Mouse (Mus musculus) embryonic facial prominence, embryonic 13.5 days (tissue): ENCODE measurements around the gene Slfn4. TPM values are rescaled to one million over a fixed set of nuclear protein-coding genes. Genes with fewer than 3 reads are reported as not detected.
"Not testable (repeated sequence)": the region's sequence is repeated elsewhere in the genome, so short reads cannot be mapped to it uniquely, and the experiment has no call there.

ENCODE experiments used
- ATAC-seq: fragments of 200-750 bp; cut with Nextera tagmentation; 2 replicates; pipeline ENCODE4 v1.8.0; 2017; ENCODE audit warnings: low read depth; ENCODE audit not compliant: insufficient number of reproducible peaks, insufficient read depth, low FRiP score, low TSS enrichment
- H3K27ac ChIP-seq: fragments of 300-500 bp; sonication (generic); 2 replicates; pipeline ENCODE4 v1.5.1; 2015; ENCODE audit warnings: moderate library complexity, mild to moderate bottlenecking, inconsistent platforms
- H3K27me3 ChIP-seq: fragments of 300-500 bp; sonication (generic); 2 replicates; pipeline ENCODE4 v1.6.1; 2015; ENCODE audit warnings: mild to moderate bottlenecking, inconsistent platforms
- H3K36me3 ChIP-seq: fragments of 300-500 bp; sonication (generic); 2 replicates; pipeline ENCODE4 v1.6.1; 2015; ENCODE audit warnings: mild to moderate bottlenecking, inconsistent platforms
- H3K4me1 ChIP-seq: fragments of 300-500 bp; sonication (generic); 2 replicates; pipeline ENCODE4 v1.6.1; 2015; ENCODE audit warnings: inconsistent platforms
- H3K4me2 ChIP-seq: fragments of 300-500 bp; sonication (generic); 2 replicates; pipeline ENCODE4 v1.6.1; 2015; ENCODE audit warnings: moderate library complexity, mild to moderate bottlenecking, inconsistent platforms
- H3K4me3 ChIP-seq: fragments of 300-500 bp; sonication (generic); 2 replicates; pipeline ENCODE4 v1.5.1; 2015; ENCODE audit warnings: mild to moderate bottlenecking, inconsistent platforms
- H3K9ac ChIP-seq: fragments of 300-500 bp; sonication (generic); 2 replicates; pipeline ENCODE4 v1.6.1; 2015; ENCODE audit warnings: mild to moderate bottlenecking, inconsistent platforms
- H3K9me3 ChIP-seq: fragments of 300-500 bp; sonication (generic); 2 replicates; pipeline ENCODE4 v1.6.1; 2016; ENCODE audit warnings: inconsistent platforms
- WGBS: fragments of 180-500 bp; shearing (Covaris S2); methylation state at CpG from one replicate; pipeline ENCODE4 v1.1.7; 2015; ENCODE audit warnings: mixed read lengths; 5-methylcytosine and 5-hydroxymethylcytosine counted together
- polyA plus RNA-seq: library from polyadenylated mRNA; unstranded; fragments of >200 nt; fragmentation: Nextera tagmentation; extraction: Ambion mirVana; gene quantifications from 2 replicates; pipeline ENCODE4 v1.2.1, GENCODE M21; 2015

Slfn4 gene
- polyA plus RNA-seq = 0.15 and 0.22 TPM in 2 replicates

GRCm38 (mm10) chr11:83174948-83175539 lies at the start of gene Slfn4:
Gene Slfn4 (plus strand): TSS chr11:83175186.
- no peaks in the 10 kb centered on the region for H3K27me3 ChIP-seq
- H3K4me1 ChIP-seq = no peaks in the 10 kb centered on the region
- H3K9ac ChIP-seq = no peak within 1 kb of the TSS
- H3K4me2 ChIP-seq = no peak within 1 kb of the TSS
- no peaks in the 10 kb centered on the region for H3K36me3 ChIP-seq
- WGBS = 86% methylated on average over 12 of the region's 12 CpGs
- H3K27ac ChIP-seq = no peak within 1 kb of the TSS
- H3K9me3 ChIP-seq = no peaks in the 10 kb centered on the region
- no peak for ATAC-seq
- no peak within 1 kb of the TSS for H3K4me3 ChIP-seq

DNA sequence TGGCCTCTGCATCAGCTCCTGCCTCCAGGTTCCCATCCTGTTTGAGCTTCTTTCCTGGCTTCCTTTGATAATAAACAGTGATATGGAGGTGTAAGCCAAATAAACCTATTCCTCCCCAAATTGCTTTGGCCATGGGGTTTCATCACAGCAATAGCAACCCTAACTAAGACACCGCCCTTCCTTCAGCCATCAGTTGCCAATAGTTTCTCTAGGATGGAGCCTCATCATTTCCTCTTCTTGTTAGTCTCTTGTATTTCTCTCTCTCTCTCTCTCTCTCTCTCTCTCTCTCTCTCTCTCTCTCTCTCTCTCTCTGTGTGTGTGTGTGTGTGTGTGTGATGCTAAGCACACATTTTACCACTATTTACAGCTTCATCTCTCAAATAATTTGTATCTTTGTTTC lies 49.4 kb upstream of the Slfn4 start:
- H3K9ac ChIP-seq, H3K27me3 ChIP-seq, H3K4me1 ChIP-seq, H3K9me3 ChIP-seq, H3K27ac ChIP-seq, H3K36me3 ChIP-seq, H3K4me2 ChIP-seq, H3K4me3 ChIP-seq, ATAC-seq: not testable (repeated sequence)
- 100% methylated on average over 1 of the region's 1 CpGs for WGBS

GRCm38 (mm10) chr11:83137253-83137652 lies 37.7 kb upstream of the Slfn4 start:
- H3K4me2 ChIP-seq, H3K4me3 ChIP-seq, H3K27ac ChIP-seq, H3K9ac ChIP-seq, H3K4me1 ChIP-seq, H3K36me3 ChIP-seq, ATAC-seq, H3K27me3 ChIP-seq, H3K9me3 ChIP-seq: not testable (repeated sequence)
- WGBS = 100% methylated on average over 1 of the region's 2 CpGs

- not testable (repeated sequence) for H3K9me3 ChIP-seq
Observed at GRCm38 (mm10) chr11:83148939-83149338, 26.0 kb upstream of the Slfn4 start.

DNA sequence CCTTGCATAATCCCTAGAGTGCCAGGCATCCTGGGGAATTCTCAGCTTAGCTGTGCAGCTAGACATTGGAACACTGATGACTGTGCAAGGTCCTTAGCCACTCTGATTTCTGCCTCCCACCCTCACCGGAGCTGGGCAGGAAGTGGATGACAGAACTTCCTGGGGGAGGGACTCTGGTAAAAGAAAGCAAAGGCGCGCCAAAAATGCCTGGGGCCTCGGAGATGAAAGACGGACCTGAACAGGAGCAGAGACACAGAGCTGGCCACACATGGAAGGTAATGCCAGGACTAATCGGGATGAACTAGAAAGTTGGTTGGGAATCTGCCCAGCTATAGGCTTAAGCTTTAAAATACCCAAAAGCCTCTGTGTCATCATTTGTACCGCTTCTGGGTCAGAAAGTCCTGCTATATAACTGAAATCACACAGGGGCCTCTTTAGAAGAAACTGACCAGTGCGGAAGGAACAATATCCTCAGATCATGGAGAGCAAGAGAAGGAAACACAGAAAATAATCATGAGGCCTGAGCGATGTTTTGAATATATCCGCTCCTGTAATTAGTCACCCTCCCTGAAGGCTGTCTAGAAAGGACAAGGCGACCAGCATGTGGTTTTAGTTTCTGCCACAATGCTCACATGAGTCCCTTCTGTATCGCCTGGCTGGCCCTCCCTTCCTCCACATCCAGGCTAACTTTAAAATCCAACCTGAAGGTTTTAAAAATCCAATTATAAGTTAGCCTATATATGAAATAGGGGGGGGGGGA lies 16.3 kb downstream of the Slfn4 start, which contains the start of gene Slfn3:
Gene Slfn3 (plus strand): TSS at position 197 of the 760 bp plus-strand sequence.
- no peaks in the 10 kb centered on the region for H3K9me3 ChIP-seq
- H3K27ac ChIP-seq = no peak within 1 kb of the TSS; the same call in 1 of the 2 replicates
- H3K27me3 ChIP-seq = no peaks in the 10 kb centered on the region
- no peaks in the 10 kb centered on the region for H3K36me3 ChIP-seq
- H3K9ac ChIP-seq = 0 out of 2 replicates have a peak within 1 kb of the TSS, but pooled peaks have one; percentile 44
- no peak for ATAC-seq
- H3K4me3 ChIP-seq = peak within 1 kb of the TSS; percentile 27
- WGBS = 43% methylated on average over 12 of the region's 12 CpGs
- H3K4me1 ChIP-seq = peaks cover 6% of the 10 kb centered on the region; the same call in 1 of the 2 replicates
- peak within 1 kb of the TSS; percentile 48 for H3K4me2 ChIP-seq

More at GRCm38 (mm10) chr11:83148939-83149338, 26.0 kb upstream of the Slfn4 start:
- not testable (repeated sequence) for ATAC-seq, H3K27ac ChIP-seq, H3K4me3 ChIP-seq, H3K4me1 ChIP-seq, H3K9ac ChIP-seq, H3K36me3 ChIP-seq, H3K27me3 ChIP-seq, H3K4me2 ChIP-seq
- WGBS = no CpG with 5 or more reads among the region's 1 CpGs

DNA sequence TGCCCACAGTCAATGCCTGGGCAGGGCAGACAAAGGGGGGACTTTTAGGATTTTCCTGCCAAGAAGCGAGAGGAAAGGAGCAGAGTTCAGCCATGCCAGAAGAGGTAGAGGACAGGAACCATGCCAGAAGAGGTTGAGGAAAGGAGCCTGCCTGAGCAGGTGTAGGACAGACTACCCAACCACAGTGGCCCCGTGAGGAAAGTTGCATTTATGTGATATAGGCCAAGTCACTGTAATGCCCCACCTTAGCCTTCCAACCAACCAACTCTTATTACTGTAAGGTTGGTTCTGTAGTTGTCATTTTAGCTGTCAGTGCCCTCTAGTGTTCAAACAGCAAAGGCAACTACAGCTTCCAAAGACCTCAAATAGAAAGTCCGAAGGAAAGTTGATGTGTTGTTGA lies 17.0 kb downstream of the Slfn4 start:
- Histone ChIP-seq H3K9ac (no peak overlapping the region), H3K4me3 (no peak overlapping the region), H3K4me2 (peak overlapping the region; percentile 48), H3K36me3 (no peaks in the 10 kb centered on the region), H3K27ac (no peak overlapping the region), H3K4me1 (peaks cover 6% of the 10 kb centered on the region; the same call in 1 of the 2 replicates), H3K9me3 (no peaks in the 10 kb centered on the region), H3K27me3 (no peaks in the 10 kb centered on the region)
- ATAC-seq = no peak
- 59% methylated on average over 3 of the region's 3 CpGs for WGBS

GRCm38 (mm10) chr11:83205002-83205401 lies 30.0 kb downstream of the Slfn4 start:
- Histone ChIP-seq H3K4me2 (no peak overlapping the region), H3K4me1 (no peaks in the 10 kb centered on the region), H3K9me3 (no peaks in the 10 kb centered on the region), H3K36me3 (no peaks in the 10 kb centered on the region), H3K27ac (no peak overlapping the region), H3K4me3 (no peak overlapping the region), H3K27me3 (no peaks in the 10 kb centered on the region), H3K9ac (no peak overlapping the region)
- ATAC-seq = no peak

DNA sequence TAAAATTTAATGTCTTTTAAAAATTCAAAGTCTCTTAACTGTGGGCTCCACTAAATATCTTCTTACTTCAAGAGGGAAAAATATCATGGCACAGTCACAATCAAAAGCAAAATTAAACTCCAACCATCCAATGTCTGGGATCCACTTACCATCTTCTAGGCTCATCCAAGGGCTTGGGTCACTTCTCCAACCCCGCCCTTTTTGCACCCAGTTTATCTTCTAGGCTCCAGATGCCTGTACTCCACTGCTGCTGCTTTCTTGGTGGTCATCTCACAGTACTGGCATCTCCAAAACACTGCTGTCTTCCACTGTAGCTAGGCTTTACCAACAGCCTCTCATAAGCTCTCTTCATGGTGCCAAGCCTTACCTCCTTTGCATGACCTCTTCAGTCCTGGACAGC lies 41.1 kb downstream of the Slfn4 start:
- H3K36me3 ChIP-seq = no peaks in the 10 kb centered on the region
- no peak for ATAC-seq
- 83% methylated on average over 1 of the region's 1 CpGs for WGBS
- H3K4me2 ChIP-seq = no peak overlapping the region
- no peak overlapping the region for H3K4me3 ChIP-seq
- H3K9ac ChIP-seq = no peak overlapping the region
- H3K9me3 ChIP-seq = no peaks in the 10 kb centered on the region
- no peaks in the 10 kb centered on the region for H3K27me3 ChIP-seq
- no peak overlapping the region for H3K27ac ChIP-seq
- no peaks in the 10 kb centered on the region for H3K4me1 ChIP-seq

DNA sequence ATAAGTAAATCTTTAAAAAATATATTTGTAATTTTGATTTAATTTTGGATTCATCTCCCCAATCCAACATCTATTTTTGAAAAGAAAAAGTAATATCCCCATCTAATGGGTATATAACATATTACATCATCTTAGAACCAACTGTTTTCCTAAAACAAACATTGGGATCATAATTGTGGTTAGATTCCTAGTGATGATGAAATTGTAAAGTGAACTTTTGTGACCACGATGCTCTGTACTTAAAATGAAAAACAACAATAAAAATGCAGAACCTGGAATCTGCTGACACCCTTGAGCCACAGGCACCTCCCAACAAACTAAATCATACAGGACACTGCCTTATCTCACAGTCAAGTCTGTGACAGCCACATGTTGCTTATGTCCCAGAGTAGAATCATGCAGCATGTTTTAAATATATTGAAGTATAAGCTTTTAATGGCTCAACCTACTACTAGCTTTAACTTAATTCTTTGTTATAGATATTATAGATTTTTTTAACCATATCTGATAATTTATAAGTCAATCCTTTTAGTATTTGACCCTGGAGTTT lies 46.4 kb downstream of the Slfn4 start:
- WGBS = 79% methylated on average over 1 of the region's 1 CpGs

DNA sequence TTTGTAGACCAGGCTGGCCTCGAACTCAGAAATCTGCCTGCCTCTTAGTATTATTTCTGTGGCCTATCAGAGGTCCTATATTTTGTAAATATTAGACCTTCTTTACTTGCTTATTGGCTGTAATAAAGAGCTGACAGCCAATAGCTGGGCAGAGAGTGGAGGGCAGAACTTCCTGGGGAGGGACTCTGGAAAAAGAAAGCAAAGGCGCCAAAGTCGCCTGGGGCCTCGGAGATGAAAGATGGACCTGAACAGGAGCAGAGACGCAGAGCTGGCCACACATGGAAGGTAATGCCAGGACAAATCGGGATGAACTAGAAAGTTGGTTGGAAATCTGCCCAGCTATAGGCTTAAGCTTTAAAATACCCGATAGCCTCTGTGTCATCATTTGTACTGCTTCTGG lies 48.4 kb downstream of the Slfn4 start:
- Histone ChIP-seq H3K27me3 (0 out of 2 replicates have a peak, but pooled peaks cover under 1% of the 10 kb centered on the region), H3K4me3 (no peak overlapping the region), H3K36me3 (no peaks in the 10 kb centered on the region), H3K27ac (no peak overlapping the region), H3K9me3 (no peaks in the 10 kb centered on the region), H3K4me1 (no peaks in the 10 kb centered on the region), H3K9ac (no peak overlapping the region), H3K4me2 (no peak overlapping the region)
- 80% methylated on average over 7 of the region's 7 CpGs for WGBS
- no peak for ATAC-seq

More for the DNA sequence above, 46.4 kb downstream of the Slfn4 start:
- Histone ChIP-seq H3K27ac (no peak overlapping the region), H3K4me3 (no peak overlapping the region), H3K27me3 (no peaks in the 10 kb centered on the region), H3K4me1 (no peaks in the 10 kb centered on the region), H3K36me3 (no peaks in the 10 kb centered on the region), H3K9me3 (no peaks in the 10 kb centered on the region), H3K9ac (no peak overlapping the region), H3K4me2 (no peak overlapping the region)
- ATAC-seq = no peak

DNA sequence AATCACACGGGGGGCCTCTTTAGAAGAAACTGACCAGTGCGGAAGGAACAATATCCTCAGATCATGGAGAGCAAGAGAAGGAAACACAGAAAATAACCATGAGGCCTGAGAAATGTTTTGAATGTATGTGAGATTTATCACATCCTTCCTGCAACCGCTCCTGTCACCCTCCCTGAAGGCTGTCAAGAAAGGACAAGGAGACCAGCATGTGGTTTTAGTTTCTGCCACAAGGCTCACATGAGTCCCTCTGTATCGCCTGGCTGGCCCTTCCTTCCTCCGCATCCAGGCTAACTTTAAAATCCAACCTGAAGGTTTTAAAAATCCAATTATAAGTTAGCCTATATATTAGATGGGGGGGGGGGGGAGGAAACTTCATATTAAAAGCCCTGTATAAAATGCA lies 48.8 kb downstream of the Slfn4 start:
- H3K4me3 ChIP-seq, H3K27me3 ChIP-seq, H3K36me3 ChIP-seq, H3K4me2 ChIP-seq, ATAC-seq, H3K27ac ChIP-seq, H3K4me1 ChIP-seq, H3K9ac ChIP-seq, H3K9me3 ChIP-seq: not testable (repeated sequence)
- WGBS = 61% methylated on average over 5 of the region's 5 CpGs

- ATAC-seq = no peak
- 0 out of 2 replicates have a peak, but pooled peaks cover 6% of the 10 kb centered on the region for H3K27me3 ChIP-seq
- H3K9me3 ChIP-seq = no peaks in the 10 kb centered on the region
- H3K4me1 ChIP-seq = no peaks in the 10 kb centered on the region
- H3K9ac ChIP-seq = no peak overlapping the region
- no peaks in the 10 kb centered on the region for H3K36me3 ChIP-seq
- WGBS = 84% methylated on average over 9 of the region's 9 CpGs
- no peak overlapping the region for H3K27ac ChIP-seq
- H3K4me2 ChIP-seq = no peak overlapping the region
- H3K4me3 ChIP-seq = no peak overlapping the region
Observed at GRCm38 (mm10) chr11:83224217-83224616, 49.2 kb downstream of the Slfn4 start.
